Mouse (Mus musculus) skeletal muscle tissue, postnatal 0 days (tissue): ENCODE measurements around the gene Radil. TPM values are rescaled to one million over a fixed set of nuclear protein-coding genes. Genes with fewer than 3 reads are reported as not detected.

Source experiments
- polyA plus RNA-seq: library from polyadenylated mRNA; unstranded; fragments of >200 nt; fragmentation: Nextera tagmentation; extraction: Ambion mirVana; gene quantifications from 2 replicates; pipeline ENCODE4 v1.2.1, GENCODE M21; 2015

Gene Radil
- 2.5 and 2.6 TPM in 2 replicates for polyA plus RNA-seq

DNA sequence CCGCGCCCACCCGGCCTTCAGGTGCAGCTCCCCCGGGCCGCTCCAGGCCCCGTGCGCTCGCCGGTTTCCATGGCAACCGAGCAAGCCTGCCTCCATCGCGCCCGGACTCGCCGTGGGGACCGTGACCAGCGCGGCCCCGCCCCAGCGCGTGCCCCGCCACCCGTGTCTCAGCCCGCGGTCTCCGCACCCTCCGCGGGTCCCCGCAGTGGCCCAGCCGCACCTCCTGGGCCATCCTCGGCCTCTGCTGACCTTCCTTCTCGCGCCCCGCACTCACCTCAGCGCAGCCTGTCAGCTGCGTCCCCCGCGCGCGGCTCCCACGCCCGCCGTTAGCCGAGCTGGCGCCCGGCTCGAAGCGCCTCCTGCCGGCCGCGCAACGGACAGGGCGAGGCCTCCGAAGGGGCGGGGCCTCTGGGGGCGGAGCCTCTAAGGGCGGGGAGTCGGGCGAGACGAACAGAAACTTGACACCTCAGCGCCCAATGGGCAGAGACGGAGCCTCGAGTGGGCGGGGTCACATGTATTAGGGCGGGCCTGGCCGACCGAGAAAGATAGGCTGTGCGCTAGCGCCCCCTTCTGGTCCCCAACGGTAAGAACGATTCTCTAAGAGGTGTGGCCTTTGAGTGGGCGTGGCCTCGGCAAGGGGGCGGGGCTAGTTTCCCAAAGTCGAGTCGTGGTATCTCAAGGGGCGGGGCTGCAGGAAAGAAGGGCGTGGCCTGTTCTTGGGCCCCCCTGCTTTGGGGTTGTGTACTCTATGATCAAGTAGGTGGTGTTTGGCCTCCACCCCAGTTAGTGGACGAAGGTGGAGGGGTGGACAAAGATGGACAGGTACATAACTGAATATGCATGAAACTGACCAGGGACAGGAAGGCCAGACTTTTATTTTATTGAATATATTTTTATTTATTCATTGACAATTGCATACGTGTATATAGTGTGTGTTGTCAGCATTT is at the start of gene Radil:
Gene Radil, minus strand, starts transcription at position 393 of the 947 bp plus-strand sequence.

DNA sequence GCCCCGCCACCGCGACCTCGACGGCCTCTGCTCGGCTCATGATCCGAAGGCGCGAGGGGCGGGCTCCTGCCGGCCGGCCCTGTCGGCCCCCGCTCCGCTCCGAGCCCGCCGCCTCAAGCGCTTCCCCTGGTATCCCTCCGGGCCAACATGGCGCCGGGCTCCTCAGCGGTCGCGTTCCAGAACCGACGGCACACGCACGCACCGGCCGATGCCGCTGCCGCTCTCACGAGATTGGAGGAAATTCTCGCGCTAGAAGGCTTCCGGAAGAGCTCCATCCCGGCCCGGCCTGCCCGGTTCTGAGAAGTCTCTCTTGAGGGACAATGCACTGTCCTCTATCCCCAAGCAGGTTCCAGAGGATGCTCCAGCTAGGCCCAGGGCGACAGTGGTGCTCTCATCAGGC is 21.0 kb downstream of the Radil start, which contains the start of gene Papolb:
Gene Papolb, minus strand, starts transcription at position 162 of the 400 bp plus-strand sequence.

DNA sequence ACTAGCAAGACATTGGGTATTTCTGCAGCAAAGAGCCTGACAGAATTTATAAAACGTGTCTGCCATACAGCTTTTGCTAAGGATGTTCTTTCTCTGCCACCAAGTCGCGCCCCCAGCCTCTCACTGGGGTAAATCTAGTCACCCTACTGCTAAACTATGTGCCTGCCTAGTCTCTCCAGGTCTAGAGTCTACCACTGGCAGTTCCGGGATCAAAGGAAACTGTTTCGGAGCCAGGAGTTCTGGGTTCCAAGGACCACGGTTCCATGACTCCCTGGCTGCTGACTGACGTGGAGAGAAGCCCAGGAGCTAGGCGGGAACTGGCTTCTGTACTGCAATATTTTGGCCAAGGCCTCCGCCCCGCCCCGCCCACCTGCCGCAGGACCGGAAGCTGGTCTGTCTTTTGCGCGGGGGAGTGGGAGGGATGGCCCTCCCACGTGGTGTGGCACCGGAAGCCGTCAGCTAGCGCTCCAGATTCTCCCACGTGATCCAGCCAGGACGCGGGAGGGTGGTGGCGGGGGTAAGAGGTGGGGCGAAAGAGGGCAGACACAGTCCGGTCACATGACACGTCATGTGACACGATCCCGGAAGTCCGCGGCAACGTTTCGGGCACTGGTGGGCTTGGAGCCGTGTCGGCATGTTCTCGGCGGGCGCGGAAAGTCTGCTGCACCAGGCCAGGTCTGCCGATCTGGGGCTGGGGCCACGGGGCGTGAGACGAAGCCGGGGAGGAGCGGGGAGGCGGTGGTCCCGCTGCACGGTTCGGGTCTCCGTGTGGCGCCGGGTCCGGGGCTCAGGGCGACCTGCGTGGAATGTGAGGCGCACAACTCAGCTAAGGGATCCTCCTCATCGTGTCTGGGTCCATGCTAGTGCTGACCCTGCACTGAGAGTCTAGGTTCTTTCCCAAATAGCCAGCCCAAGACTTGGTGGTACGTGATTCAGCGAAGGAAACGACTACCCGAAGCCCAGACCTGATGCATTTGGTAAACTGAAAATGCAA is 87.1 kb downstream of the Radil start, which contains the start of gene Ap5z1:
Gene Ap5z1, plus strand, starts transcription at position 484 of the 994 bp plus-strand sequence.

Other genes with a start within 250 kb of the Radil start
- 4.2 and 6.0 TPM in 2 replicates for gene Foxk1, start 149.6 kb downstream of the Radil start, polyA plus RNA-seq
- gene Ap5z1, start 87.2 kb downstream of the Radil start, polyA plus RNA-seq: 3.7 and 4.0 TPM in 2 replicates
- gene Papolb, start 21.0 kb downstream of the Radil start, polyA plus RNA-seq: 0.02 TPM in 1 of 2 replicates, not detected in the other
- gene Mmd2, start 57.7 kb upstream of the Radil start, polyA plus RNA-seq: 0.29 and 0.51 TPM in 2 replicates
- gene Wipi2, start 76.6 kb upstream of the Radil start, polyA plus RNA-seq: 23.8 and 26.6 TPM in 2 replicates
- gene Slc29a4, start 141.4 kb upstream of the Radil start, polyA plus RNA-seq: 0.76 and 0.96 TPM in 2 replicates